8 mouse cellular contexts compared by ENCODE assay signal in the genomic region with DNA sequence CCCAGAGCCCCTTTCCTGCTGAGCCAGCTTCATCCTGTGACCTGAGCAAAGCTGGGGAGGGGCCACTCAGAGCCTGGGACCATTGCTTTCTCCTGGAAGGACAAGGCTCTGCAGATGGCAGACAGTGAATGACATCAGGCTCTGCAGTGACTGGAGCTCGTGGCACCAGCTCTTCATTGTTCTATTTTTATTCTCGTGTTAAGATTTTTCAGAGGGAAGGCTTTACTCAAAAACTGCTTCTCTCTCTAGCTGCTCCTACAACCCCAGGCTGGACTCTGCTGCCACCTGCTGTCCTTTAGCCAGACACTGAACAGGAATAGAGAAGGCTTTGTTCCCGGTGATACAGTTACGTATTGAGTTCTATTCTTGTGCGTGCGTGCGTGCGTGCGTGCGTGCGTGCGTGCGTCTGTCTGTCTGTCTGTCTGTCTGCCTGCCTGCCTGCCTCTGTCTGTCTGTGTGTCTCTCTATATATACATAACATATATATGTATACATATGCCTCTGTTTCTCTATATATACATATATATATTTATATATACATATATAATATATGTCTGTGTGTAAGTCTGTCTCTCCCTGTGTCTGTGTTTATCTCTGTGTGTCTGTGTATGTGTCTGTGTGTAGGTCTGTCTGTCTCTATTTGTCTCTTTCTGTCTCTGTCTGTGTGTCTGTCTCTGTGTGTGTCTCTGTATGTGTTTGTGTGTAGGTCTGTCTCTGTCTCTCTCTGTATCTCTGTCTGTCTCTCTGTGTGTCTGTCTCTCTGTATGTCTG. TPM values are rescaled to one million over a fixed set of nuclear protein-coding genes. Genes with fewer than 3 reads are reported as not detected.
DNase-seq lines count a peak whose midpoint lies in the region; ATAC-seq and TF ChIP-seq lines count a peak whose summit lies in the region.

No protein-coding gene starts in this region.

- TF ChIP-seq POLR2A in thymus, adult 2 months (IDR thresholded peaks at IDR 0.05; ENCODE audit: control insufficient read depth, extremely low read depth, insufficient read depth, low read length, poor library complexity): no peak

- H3K4me3 ChIP-seq in hindbrain, embryonic 10.5 days: peak overlapping the region; percentile 24; the same call in 1 of the 2 replicates
- no peak overlapping the region for H3K4me3 ChIP-seq in lung, embryonic 15.5 days
- no peak overlapping the region for H3K4me3 ChIP-seq in thymus, adult 2 months (ENCODE audit: control insufficient read depth, insufficient read depth, low read length)

- H3K4me2 ChIP-seq in lung, embryonic 15.5 days: peak overlapping the region; percentile 44

- no peaks in the 10 kb centered on the region for H3K27me3 ChIP-seq in hindbrain, embryonic 10.5 days (ENCODE audit: insufficient read depth, poor library complexity, severe bottlenecking)
- no peaks in the 10 kb centered on the region for H3K27me3 ChIP-seq in lung, embryonic 15.5 days
- no peaks in the 10 kb centered on the region for H3K27me3 ChIP-seq in thymus, adult 2 months (ENCODE audit: control insufficient read depth, insufficient read depth, low read length)

- peak; percentile 78 for DNase-seq in MEL-GATA-1-ER (ENCODE audit: extremely low read depth, low read depth)
- DNase-seq in cerebellum, adult 8-10 months: peak; percentile 83
- DNase-seq in hindbrain, embryonic 10.5 days (ENCODE audit: low spot score): peak; percentile 86
- peak; percentile 72 for DNase-seq in layer of hippocampus, adult 9-10 months (ENCODE audit: low spot score)
- DNase-seq in ovary, adult 18-20 months (ENCODE audit: low spot score): peak; percentile 55
- peak; percentile 79 for DNase-seq in thymus, adult 2 months

- H3K9me3 ChIP-seq in hindbrain, embryonic 10.5 days: no peaks in the 10 kb centered on the region
- no peaks in the 10 kb centered on the region for H3K9me3 ChIP-seq in lung, embryonic 15.5 days

- 18% methylated on average over 13 of the region's 13 CpGs for WGBS in hindbrain, embryonic 10.5 days
- WGBS in lung, embryonic 15.5 days: 5% methylated on average over 13 of the region's 13 CpGs
- 0% methylated on average over 13 of the region's 13 CpGs for WGBS in thymus, adult 2 months

- no peak overlapping the region for H3K9ac ChIP-seq in lung, embryonic 15.5 days

- ATAC-seq in frontal cortex, adult (ENCODE audit: low TSS enrichment): peak; percentile 99
- ATAC-seq in lung, embryonic 15.5 days (ENCODE audit: borderline replicate concordance, extremely low read depth, low FRiP score, low TSS enrichment): peak; percentile 85

- H3K36me3 ChIP-seq in hindbrain, embryonic 10.5 days: no peaks in the 10 kb centered on the region
- no peaks in the 10 kb centered on the region for H3K36me3 ChIP-seq in lung, embryonic 15.5 days
- no peaks in the 10 kb centered on the region for H3K36me3 ChIP-seq in thymus, adult 2 months (ENCODE audit: control insufficient read depth, insufficient read depth, low read length)

- peak overlapping the region; percentile 76 for H3K27ac ChIP-seq in hindbrain, embryonic 10.5 days
- 0 out of 2 replicates have a peak overlapping the region, but pooled peaks have one; percentile 9 for H3K27ac ChIP-seq in lung, embryonic 15.5 days
- H3K27ac ChIP-seq in thymus, adult 2 months (ENCODE audit: control insufficient read depth, insufficient read depth, low read length): no peak overlapping the region

- no peak for TF ChIP-seq CTCF in thymus, adult 2 months (IDR thresholded peaks at IDR 0.05; ENCODE audit: borderline replicate concordance, control insufficient read depth, extremely low read depth, insufficient read depth, low read length, poor library complexity)

- peaks cover 4% of the 10 kb centered on the region for H3K4me1 ChIP-seq in hindbrain, embryonic 10.5 days (replicated peaks)
- H3K4me1 ChIP-seq in lung, embryonic 15.5 days: 0 out of 2 replicates have a peak, but pooled peaks cover 3% of the 10 kb centered on the region
- H3K4me1 ChIP-seq in thymus, adult 2 months (replicated peaks; ENCODE audit: control insufficient read depth, insufficient read depth, low read length): no peaks in the 10 kb centered on the region; the same call in 1 of the 2 replicates

RNA-seq across cellular contexts. Expression of gene Fam72a, which starts 27.5 kb away (rescaled TPM):
- polyA plus RNA-seq in hindbrain, embryonic 10.5 days (2016; fragmentation: Nextera tagmentation; extraction: Ambion mirVana): 4.3 and 5.7 TPM in 2 replicates
- polyA plus RNA-seq in lung, embryonic 15.5 days (2015; fragmentation: Nextera tagmentation; extraction: Ambion mirVana): 2.3 and 3.0 TPM in 2 replicates
- 1.8 and 1.9 TPM in 2 replicates for polyA plus RNA-seq in thymus, adult 2 months (2012; rRNA removed)

RNA-seq across cellular contexts. Expression of gene Srgap2, which starts 28.1 kb away (rescaled TPM):
- polyA plus RNA-seq in hindbrain, embryonic 10.5 days (2016; fragmentation: Nextera tagmentation; extraction: Ambion mirVana): 17.2 TPM in 2 replicates
- 11.0 and 14.1 TPM in 2 replicates for polyA plus RNA-seq in lung, embryonic 15.5 days (2015; fragmentation: Nextera tagmentation; extraction: Ambion mirVana)
- 28.3 and 37.6 TPM in 2 replicates for polyA plus RNA-seq in thymus, adult 2 months (2012; rRNA removed)

RNA-seq across cellular contexts. Expression of gene Avpr1b, which starts 43.8 kb away (rescaled TPM):
- not detected in 2 replicates for polyA plus RNA-seq in hindbrain, embryonic 10.5 days (2016; fragmentation: Nextera tagmentation; extraction: Ambion mirVana)
- not detected in 2 replicates for polyA plus RNA-seq in lung, embryonic 15.5 days (2015; fragmentation: Nextera tagmentation; extraction: Ambion mirVana)
- polyA plus RNA-seq in thymus, adult 2 months (2012; rRNA removed): 0.04 TPM in 1 of 2 replicates, not detected in the other
